Mouse (Mus musculus) retina, embryonic 14.5 days (tissue): ENCODE results near the gene Dynll2.
A peak's percentile ranks its signal among the peaks of the same experiment; 100 is the strongest.

Experiments
- DNase-seq: peaks from one replicate; pipeline ENCODE4 v3.0.0-alpha.2; 2015; ENCODE audit warnings: low spot score

The Dynll2 gene

DNA sequence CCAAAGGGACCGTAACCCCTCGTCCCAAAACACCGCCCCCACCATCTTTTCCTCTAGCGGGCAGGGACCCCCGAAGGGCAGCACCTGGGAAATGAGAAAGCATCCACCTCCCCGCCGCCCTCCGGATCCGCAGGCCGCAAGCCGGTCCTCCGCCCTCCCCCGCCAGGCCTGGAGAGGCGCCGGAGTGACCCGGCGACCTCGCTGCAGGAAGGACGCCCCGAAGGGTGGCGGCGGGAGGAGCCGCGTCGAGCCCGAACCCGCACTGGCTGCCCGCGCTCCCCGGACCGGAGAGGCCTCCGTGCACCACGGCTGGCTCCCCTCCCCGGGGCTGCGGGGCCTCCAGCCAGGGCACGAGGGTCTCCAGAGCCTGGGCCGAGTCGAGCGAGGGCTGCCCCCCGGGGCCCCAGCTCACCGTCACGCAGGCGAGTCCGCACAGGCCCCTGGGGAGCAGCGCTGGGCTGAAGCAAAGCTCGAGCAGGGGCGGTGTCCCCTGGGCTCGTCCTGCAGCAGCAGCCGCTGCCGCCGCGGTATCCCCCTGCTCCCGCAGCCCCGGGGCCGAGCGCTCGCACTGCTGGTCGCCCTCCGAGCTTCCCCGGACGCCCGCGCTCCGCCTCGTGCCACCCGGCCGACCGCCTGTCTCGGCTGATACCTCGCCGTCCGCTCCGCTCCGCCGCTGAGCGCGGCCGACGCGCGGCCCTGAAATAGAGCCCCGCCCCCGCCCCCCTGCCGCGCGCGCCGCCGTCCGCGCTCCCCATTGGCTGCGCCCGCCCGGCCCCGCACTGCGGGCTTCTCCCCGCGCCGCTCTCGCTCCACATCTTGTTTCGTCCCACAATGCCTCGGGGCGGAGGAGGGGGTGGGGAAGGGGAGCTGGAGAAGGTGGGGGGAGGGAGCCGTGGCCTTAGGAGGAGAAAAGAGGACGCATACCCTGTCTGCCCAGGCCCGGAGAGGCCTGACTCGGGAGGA is at the start of gene Dynll2:
Dynll2 (minus strand) TSS at position 703 of the 963 bp plus-strand sequence.
- DNase-seq, result peak; percentile 94

- no peak for DNase-seq
These were observed 49.5 kb upstream of the Dynll2 start for GRCm38 (mm10) chr11:88036761-88037251.

DNA sequence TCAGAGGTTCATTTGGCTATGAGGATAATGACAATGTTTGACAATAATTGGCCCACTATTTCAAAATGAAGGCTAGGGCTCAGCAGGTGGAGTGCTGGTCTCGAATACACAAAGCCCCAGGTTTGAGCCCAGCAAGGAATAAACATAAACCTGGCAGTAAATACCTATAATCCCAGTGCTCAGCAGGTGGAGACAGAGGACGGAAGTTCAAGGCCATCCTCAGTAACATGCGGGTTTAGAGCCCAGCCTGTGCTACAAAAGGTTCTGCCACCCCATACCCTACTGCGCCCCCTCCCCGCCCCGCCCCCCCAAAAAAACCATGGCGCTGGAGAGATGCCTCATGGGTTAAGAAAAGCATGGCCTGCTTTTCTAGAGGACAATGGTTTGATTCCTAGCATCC is 48.6 kb upstream of the Dynll2 start:
- no peak for DNase-seq

GRCm38 (mm10) chr11:88031753-88032152 is 44.4 kb upstream of the Dynll2 start:
- no peak for DNase-seq

DNA sequence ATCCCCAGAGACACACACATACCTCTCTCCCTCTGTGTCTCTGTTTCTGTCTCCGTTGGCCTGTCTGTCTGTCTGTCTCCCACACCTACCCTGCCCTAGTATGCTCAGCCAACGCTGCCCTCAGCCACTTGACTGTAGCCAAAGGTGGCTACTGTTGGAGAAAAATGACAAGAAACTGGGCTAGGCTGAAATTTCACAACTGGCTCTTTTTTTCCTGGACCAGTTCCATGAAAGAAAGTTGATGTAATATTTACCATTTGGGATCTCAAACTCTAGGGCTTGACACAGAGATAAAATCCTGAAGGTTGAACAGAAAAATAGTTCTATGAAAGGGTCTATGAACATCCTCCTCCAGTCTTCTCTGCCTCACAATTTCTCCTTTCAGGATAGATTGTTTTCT is 43.5 kb upstream of the Dynll2 start:
- no peak for DNase-seq

DNA sequence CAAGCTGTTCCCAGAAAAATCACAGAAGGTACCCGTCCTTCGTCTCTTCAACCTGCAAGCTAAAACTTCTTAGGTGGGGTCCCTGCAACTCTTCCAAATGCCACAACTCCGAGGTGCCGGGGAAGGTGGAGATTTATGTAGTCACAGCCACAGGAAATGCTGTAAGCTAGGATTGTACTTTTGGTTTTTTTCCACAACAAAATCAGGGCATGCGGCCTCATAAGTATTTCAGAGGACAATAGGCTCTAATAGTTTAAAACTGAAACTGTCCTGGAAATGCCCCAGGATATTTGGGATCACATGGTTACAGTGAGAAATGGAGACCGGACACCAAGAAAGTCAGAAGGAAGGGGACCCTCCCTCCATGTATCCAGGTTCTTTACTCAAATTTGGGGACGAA is 42.9 kb upstream of the Dynll2 start:
- DNase-seq, result no peak

DNA sequence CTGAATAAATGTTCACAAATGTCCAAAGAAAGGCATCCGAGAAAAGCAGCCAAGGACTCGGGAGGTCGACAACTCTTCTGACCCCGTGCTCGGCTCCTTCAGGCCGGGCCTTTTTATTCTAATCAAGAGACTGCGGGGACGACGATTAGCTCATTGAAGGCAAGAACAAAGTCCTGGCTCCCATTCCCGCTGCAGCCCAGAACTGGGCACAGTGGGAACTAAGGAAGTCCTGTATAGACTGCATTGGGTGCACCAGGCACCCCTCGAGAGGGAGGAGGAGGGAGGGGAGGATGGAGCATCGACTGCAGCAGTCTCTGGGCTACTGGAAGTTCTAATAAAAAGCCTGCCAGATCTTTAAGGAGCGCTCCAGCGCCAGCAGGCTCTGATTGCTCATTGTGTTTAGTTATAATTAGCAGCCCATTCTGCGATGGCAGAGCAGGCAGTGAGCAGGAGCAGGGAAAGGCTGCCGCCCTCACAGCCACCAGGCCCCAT is 40.9 kb upstream of the Dynll2 start:
- DNase-seq, result peak; percentile 30

- DNase-seq, result no peak
These were observed 40.2 kb upstream of the Dynll2 start for GRCm38 (mm10) chr11:88027391-88028035.

- no peak for DNase-seq
These were observed 36.6 kb upstream of the Dynll2 start for GRCm38 (mm10) chr11:88023933-88024332.

- DNase-seq, result no peak
These were observed 28.5 kb upstream of the Dynll2 start for GRCm38 (mm10) chr11:88015795-88016194.

GRCm38 (mm10) chr11:88015161-88015560 is 27.8 kb upstream of the Dynll2 start:
- no peak for DNase-seq

DNA sequence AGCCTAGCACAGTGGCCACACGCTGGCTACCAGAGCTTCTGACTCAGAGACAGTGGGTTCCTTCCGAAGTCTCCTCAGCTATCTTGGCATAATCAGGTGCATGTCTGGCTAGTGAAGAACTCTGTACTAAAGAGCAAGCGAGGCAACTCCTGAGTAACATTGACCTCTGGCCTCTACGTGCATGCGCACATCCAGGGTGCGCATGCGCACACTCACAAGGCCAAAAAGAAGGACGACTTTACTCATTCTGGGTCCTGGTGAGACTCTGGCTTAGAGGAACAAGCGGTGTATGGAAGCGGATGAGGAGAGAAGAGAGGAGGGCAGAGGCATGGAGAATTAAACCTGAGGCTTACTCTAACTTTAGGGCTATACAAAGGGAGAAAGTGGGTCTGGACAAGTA is 26.3 kb upstream of the Dynll2 start:
- DNase-seq, result no peak

DNA sequence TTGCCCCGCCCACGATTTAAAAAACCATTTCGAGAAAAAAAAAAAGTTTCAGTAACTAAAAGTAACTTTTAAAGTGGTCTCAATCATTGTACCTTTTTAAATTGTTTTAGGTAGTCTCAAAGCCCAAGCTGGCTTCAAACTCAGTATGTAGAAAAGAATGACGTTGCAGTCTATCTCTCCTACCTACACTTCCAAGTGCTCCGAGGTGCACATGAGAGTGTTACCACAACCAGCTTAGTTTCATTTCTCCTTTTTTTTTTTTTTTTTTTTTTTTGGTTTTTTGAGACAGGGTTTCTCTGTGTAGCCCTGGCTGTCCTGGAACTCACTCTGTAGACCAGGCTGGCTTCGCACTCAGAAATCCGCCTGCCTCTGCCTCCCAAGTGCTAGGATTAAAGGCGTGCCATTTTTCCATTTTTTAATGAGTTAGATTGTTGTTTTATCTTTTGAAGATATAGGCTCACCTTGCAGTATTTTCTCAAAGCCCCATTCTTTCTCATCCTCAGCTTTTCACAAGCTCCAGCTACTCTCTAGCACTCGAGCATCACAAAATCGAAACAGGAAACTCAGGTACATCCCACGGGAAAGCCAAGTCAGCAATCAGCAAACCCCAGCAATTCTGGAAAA is 25.4 kb upstream of the Dynll2 start:
- no peak for DNase-seq

DNA sequence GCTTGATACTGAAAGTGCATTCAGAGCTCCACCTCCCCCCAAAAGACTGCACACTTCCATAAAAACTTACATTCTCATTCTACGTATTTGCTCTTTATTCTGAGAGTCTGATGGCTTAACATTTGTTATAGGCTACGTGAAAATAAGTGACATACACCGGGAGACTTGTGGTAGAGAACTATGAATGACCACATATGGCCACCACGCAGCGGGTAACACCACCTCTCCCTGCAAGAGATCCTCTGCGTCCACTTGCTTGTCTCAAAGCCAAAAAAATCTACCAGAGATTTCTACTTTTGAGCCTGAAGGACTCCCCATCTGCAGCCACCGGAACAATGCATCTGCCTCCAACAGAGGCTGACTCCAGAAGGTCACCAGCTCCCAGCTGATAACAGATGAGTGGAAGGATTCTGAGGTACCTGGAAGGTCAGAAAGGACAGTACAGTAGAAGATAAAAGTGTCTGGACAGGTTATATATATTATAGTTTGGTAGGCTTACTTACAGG is 24.6 kb upstream of the Dynll2 start:
- DNase-seq, result no peak

GRCm38 (mm10) chr11:88011208-88011913 is 24.0 kb upstream of the Dynll2 start:
- no peak for DNase-seq

DNA sequence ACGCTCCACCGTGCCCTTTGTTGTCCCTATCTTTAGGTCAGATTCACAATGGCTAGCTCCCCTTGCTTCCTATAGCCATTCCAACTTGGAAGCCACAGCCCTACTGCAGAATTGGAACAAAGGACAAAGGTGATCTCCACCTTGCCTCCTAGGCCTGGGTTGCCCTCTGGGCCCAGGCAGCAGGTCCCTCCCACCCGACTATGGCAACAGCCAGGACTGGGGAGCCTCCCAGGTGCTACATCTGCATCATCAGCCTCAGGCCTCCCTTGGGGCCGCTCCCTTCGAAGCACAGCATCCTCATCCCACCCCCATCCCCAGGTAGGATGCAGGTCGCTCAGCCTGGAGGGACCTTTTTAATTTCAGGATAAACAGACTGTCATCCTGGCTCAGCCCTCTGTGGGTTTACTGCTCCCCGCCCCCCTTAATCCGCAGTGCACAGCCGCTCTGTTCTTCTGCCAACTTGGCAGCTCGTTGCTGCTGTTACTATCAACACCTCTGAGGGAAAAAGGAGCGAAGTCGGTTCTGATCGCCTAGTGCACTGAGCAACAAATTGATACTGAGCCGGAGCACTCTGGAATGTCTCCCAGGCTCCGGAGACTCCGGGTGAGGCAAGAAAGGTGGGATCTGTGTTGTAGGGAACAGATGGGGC is 22.3 kb upstream of the Dynll2 start:
- peak; percentile 24 for DNase-seq

- no peak for DNase-seq
These were observed 21.3 kb upstream of the Dynll2 start for GRCm38 (mm10) chr11:88008641-88009040.

DNA sequence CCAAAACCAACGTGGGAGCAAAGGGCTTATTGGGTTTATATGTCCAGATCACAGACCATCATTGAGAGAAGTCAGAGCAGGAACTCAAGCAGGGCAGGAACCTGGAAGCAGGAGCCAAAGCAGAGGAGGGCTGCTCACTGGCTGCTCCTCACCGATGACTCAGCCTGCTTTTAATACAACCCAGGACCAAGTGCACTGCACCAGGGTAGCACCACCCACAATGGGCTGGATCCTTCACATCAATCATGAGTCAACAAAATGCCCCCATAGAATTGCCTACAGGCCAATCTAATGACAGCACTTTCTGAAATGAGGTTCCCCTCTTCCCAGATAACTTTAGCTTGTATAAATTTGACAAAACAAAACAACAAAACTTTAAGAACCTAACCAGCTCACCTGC is 16.8 kb upstream of the Dynll2 start:
- DNase-seq, result no peak

DNA sequence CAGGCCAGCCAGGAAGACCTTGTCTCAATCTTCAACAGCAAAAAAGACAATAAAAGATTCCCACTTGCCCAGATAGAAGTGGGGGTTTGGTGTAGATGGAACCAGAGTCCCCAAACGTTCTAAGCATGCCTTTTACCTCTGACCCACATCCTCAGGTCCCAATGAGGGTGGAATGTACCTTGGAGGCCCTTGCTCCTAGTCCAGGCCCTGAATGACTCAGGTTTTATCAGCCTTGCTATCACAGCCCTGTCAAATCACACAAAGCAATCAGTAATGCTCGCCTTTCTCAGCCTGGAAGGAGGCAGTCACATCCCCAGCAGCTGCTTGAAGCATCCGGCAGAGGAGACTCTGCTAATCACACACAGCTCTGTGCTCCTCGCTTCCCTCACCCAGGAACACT is 15.4 kb upstream of the Dynll2 start:
- DNase-seq, result no peak

DNA sequence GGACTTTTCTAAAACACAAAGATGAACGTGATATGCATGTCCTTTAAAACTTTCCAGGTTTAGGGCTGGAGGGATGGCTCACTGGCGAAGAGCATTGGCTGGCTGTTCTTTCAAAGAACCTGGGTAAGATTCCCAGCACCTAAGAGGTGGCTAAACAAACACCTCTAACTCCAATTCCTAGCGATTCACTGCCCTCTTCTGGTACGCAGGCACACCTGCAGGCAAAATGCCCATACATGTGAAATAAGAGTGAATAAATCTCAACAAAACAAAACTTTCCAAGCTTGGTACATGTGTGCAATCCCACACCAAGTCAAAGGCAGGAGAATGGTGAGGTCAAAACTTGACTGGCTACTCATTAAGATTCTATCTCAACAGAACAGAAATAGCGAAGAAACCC is 12.4 kb upstream of the Dynll2 start:
- no peak for DNase-seq

DNA sequence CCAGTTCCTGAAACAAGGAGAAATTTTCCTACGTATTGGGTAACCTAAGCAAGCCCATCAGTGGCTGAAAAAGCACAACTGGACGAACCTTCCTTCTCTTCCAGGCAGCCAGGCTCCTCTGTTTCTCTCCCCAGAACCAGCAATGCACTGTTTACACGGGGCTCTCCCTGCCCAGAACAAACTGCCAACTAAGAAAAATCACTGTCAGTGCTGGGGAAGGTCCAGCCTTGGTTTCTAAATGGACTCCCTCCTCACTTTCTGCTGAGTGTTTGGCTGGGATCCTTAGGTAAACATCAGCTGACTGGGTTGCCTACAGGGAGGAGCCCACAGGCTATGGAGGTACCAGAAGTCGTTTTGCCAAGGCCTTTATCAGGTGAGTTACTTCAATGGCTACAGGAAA is 4.5 kb upstream of the Dynll2 start:
- no peak for DNase-seq
